18 mouse cellular contexts compared by ENCODE assay signal in genomic region chr9:40709141-40709537, GRCm38 (mm10). TPM values are rescaled to one million over a fixed set of nuclear protein-coding genes. Genes with fewer than 3 reads are reported as not detected.
DNase-seq lines count a peak whose midpoint lies in the region; ATAC-seq and TF ChIP-seq lines count a peak whose summit lies in the region.
"Had no signal": no experiment of that assay in that cellular context is flagged by ENCODE, and none has a peak within 500 bp of the region (broad histone marks: within the 10 kb centered on the region; RNA-seq: fewer than 3 reads in every experiment).

No protein-coding gene starts in this region.

- H3K9me3 ChIP-seq in kidney, embryonic 16.5 days (ENCODE audit: low read length): no peaks in the 10 kb centered on the region
- no peaks in the 10 kb centered on the region for H3K9me3 ChIP-seq in forebrain, embryonic 15.5 days
- H3K9me3 ChIP-seq in intestine, embryonic 15.5 days: no peaks in the 10 kb centered on the region
- no peaks in the 10 kb centered on the region for H3K9me3 ChIP-seq in neural tube, embryonic 15.5 days (replicated peaks)

- no peaks in the 10 kb centered on the region for H3K36me3 ChIP-seq in kidney, embryonic 16.5 days (ENCODE audit: insufficient read depth, low read length)
- H3K36me3 ChIP-seq in forebrain, embryonic 15.5 days: no peaks in the 10 kb centered on the region
- H3K36me3 ChIP-seq in intestine, embryonic 15.5 days: no peaks in the 10 kb centered on the region
- no peaks in the 10 kb centered on the region for H3K36me3 ChIP-seq in neural tube, embryonic 15.5 days

- H3K4me1 ChIP-seq in kidney, embryonic 16.5 days (ENCODE audit: insufficient read depth, low read length): peaks cover 50% of the 10 kb centered on the region
- H3K4me1 ChIP-seq in forebrain, embryonic 15.5 days: peaks cover 23% of the 10 kb centered on the region
- peaks cover 23% of the 10 kb centered on the region for H3K4me1 ChIP-seq in intestine, embryonic 15.5 days (replicated peaks)
- peaks cover 25% of the 10 kb centered on the region for H3K4me1 ChIP-seq in neural tube, embryonic 15.5 days

- no peaks in the 10 kb centered on the region for H3K27me3 ChIP-seq in kidney, embryonic 16.5 days (ENCODE audit: insufficient read depth, low read length)
- H3K27me3 ChIP-seq in forebrain, embryonic 15.5 days: no peaks in the 10 kb centered on the region
- no peaks in the 10 kb centered on the region for H3K27me3 ChIP-seq in intestine, embryonic 15.5 days (replicated peaks)
- no peaks in the 10 kb centered on the region for H3K27me3 ChIP-seq in neural tube, embryonic 15.5 days (replicated peaks)

- peak overlapping the region; percentile 69 for H3K27ac ChIP-seq in kidney, embryonic 16.5 days (ENCODE audit: low read length)
- peak overlapping the region; percentile 53 for H3K27ac ChIP-seq in forebrain, embryonic 15.5 days (replicated peaks)
- 0 out of 2 replicates have a peak overlapping the region, but pooled peaks have one; percentile 3 for H3K27ac ChIP-seq in intestine, embryonic 15.5 days
- peak overlapping the region; percentile 69 for H3K27ac ChIP-seq in neural tube, embryonic 15.5 days (replicated peaks)
- no peak overlapping the region for H3K27ac ChIP-seq in left cerebral cortex, adult 2 months
- H3K27ac ChIP-seq: layer of hippocampus, adult 2 months; liver, embryonic 14.5 days had no signal

- DNase-seq in kidney, adult 9 months: no peak
- no peak for DNase-seq in urinary bladder, postnatal 10 days (ENCODE audit: low spot score)
- no peak for DNase-seq in left cerebral cortex, adult 2 months (ENCODE audit: extremely low spot score in 1 of 2, low spot score in 2 of 2)
- DNase-seq in heart, postnatal 14 days: no peak
- DNase-seq: kidney, adult 11 months; thymus, postnatal 4 days had no signal

- TF ChIP-seq CTCF in left cerebral cortex, adult 2 months (IDR thresholded peaks at IDR 0.05): no peak

- no peak overlapping the region for H3K9ac ChIP-seq in kidney, embryonic 16.5 days (replicated peaks; ENCODE audit: low read length)
- H3K9ac ChIP-seq in forebrain, embryonic 15.5 days (replicated peaks): no peak overlapping the region
- H3K9ac ChIP-seq in intestine, embryonic 15.5 days: no peak overlapping the region
- H3K9ac ChIP-seq in neural tube, embryonic 15.5 days (replicated peaks): no peak overlapping the region
- H3K9ac ChIP-seq: liver, embryonic 14.5 days had no signal

- H3K4me3 ChIP-seq in kidney, embryonic 16.5 days (ENCODE audit: low read length): no peak overlapping the region
- no peak overlapping the region for H3K4me3 ChIP-seq in forebrain, embryonic 15.5 days
- H3K4me3 ChIP-seq in intestine, embryonic 15.5 days (replicated peaks): no peak overlapping the region
- H3K4me3 ChIP-seq in neural tube, embryonic 15.5 days (replicated peaks): no peak overlapping the region
- no peak overlapping the region for H3K4me3 ChIP-seq in left cerebral cortex, adult 2 months
- H3K4me3 ChIP-seq: erythroblast, embryonic 14.5 days; layer of hippocampus, adult 2 months had no signal

- ATAC-seq in kidney, embryonic 16.5 days (ENCODE audit: low FRiP score, low TSS enrichment): no peak
- ATAC-seq in forebrain, embryonic 15.5 days (replicated peaks): 0 out of 2 replicates have a peak, but pooled peaks have one; percentile 20
- no peak for ATAC-seq in intestine, embryonic 15.5 days
- ATAC-seq in neural tube, embryonic 15.5 days (ENCODE audit: low FRiP score): no peak

- no peak overlapping the region for H3K4me2 ChIP-seq in kidney, embryonic 16.5 days (replicated peaks; ENCODE audit: low read depth, low read length)
- no peak overlapping the region for H3K4me2 ChIP-seq in forebrain, embryonic 15.5 days (replicated peaks)
- H3K4me2 ChIP-seq in intestine, embryonic 15.5 days (replicated peaks): no peak overlapping the region
- H3K4me2 ChIP-seq in neural tube, embryonic 15.5 days: no peak overlapping the region

- 62% methylated on average over 7 of the region's 7 CpGs for WGBS in kidney, embryonic 16.5 days
- 68% methylated on average over 7 of the region's 7 CpGs for WGBS in forebrain, embryonic 15.5 days
- 75% methylated on average over 7 of the region's 7 CpGs for WGBS in intestine, embryonic 15.5 days
- 52% methylated on average over 7 of the region's 7 CpGs for WGBS in neural tube, embryonic 15.5 days

- intact Hi-C loops in left cerebral cortex, adult 2 months (cut with DNase I): no loop called here
- intact Hi-C loops in heart, postnatal 14 days (cut with DNase I): no loop called here

RNA-seq across cellular contexts. Expression of gene Clmp, which starts 23.4 kb away (rescaled TPM):
- 28.0 and 31.3 TPM in 2 replicates for polyA plus RNA-seq in kidney, embryonic 16.5 days (2015; fragmentation: Nextera tagmentation; extraction: Ambion mirVana)
- 53.9 and 56.3 TPM in 2 replicates for polyA plus RNA-seq in forebrain, embryonic 15.5 days (2015; fragmentation: Nextera tagmentation; extraction: Ambion mirVana)
- 25.6 and 26.7 TPM in 2 replicates for polyA plus RNA-seq in intestine, embryonic 15.5 days (2015; fragmentation: Nextera tagmentation; extraction: Ambion mirVana)
- polyA plus RNA-seq in neural tube, embryonic 15.5 days (2015; fragmentation: Nextera tagmentation; extraction: Ambion mirVana): 41.7 and 51.2 TPM in 2 replicates
- 10 to 100 TPM; 27.3 to 31.1 TPM for total RNA-seq in left cerebral cortex, adult 2 months (2021)
- 1 to 10 TPM; 4.2 to 6.0 TPM for total RNA-seq in heart, postnatal 14 days (2021)
- total RNA-seq: MEL had no signal
- polyA plus RNA-seq: erythroblast, embryonic 14.5 days had no signal

RNA-seq across cellular contexts. Expression of gene Gm21915, which starts 38.7 kb away (rescaled TPM):
- polyA plus RNA-seq in kidney, embryonic 16.5 days (2015; fragmentation: Nextera tagmentation; extraction: Ambion mirVana): not detected in 2 replicates
- not detected in 2 replicates for polyA plus RNA-seq in forebrain, embryonic 15.5 days (2015; fragmentation: Nextera tagmentation; extraction: Ambion mirVana)
- not detected in 2 replicates for polyA plus RNA-seq in intestine, embryonic 15.5 days (2015; fragmentation: Nextera tagmentation; extraction: Ambion mirVana)
- polyA plus RNA-seq in neural tube, embryonic 15.5 days (2015; fragmentation: Nextera tagmentation; extraction: Ambion mirVana): not detected in 2 replicates
- total RNA-seq in left cerebral cortex, adult 2 months (2021): not detected
- total RNA-seq in heart, postnatal 14 days (2021): not detected
- total RNA-seq: gastrocnemius, adult 8-10 months; layer of hippocampus, adult 2 months; left cerebral cortex, postnatal 14 days; MEL had no signal
- polyA plus RNA-seq: cortical plate, adult 2 months; erythroblast, embryonic 14.5 days; heart, embryonic 14.5 days; liver, embryonic 14.5 days had no signal
